Mouse (Mus musculus): ENCODE data around the gene Tmigd1.
"Not testable (repeated sequence)": the region's sequence is repeated elsewhere in the genome, so short reads cannot be mapped to it uniquely, and the experiment has no call there.

- not testable (repeated sequence) for TF ChIP-seq CTCF (IDR thresholded peaks at IDR 0.05; ENCODE audit: borderline replicate concordance, control insufficient read depth, extremely low read depth, insufficient read depth, low read length, poor library complexity); POLR2A (IDR thresholded peaks at IDR 0.05; ENCODE audit: control insufficient read depth, extremely low read depth, insufficient read depth, low read length, poor library complexity)
Observed at GRCm38 (mm10) chr11:76928586-76928985, 26.6 kb downstream of the Tmigd1 start.

Measured in thymus, adult 2 months (tissue).